Comparison of ENCODE assay signal across 13 mouse cellular contexts in genomic region chr17:30187154-30187553, GRCm38 (mm10).
DNase-seq lines count a peak whose midpoint lies in the region; ATAC-seq and TF ChIP-seq lines count a peak whose summit lies in the region.
"Had no signal": no experiment of that assay in that cellular context is flagged by ENCODE, and none has a peak within 500 bp of the region (broad histone marks: within the 10 kb centered on the region; RNA-seq: fewer than 3 reads in every experiment).

No protein-coding gene starts in this region.

- no peak for TF ChIP-seq CTCF in intestine, postnatal 0 days (IDR thresholded peaks at IDR 0.05; ENCODE audit: low read depth)

- ATAC-seq in forebrain, embryonic 14.5 days: no peak
- no peak for ATAC-seq in midbrain, embryonic 16.5 days
- no peak for ATAC-seq in intestine, postnatal 0 days
- ATAC-seq: intestine, embryonic 16.5 days had no signal

- 84% methylated on average over 6 of the region's 6 CpGs for WGBS in heart, embryonic 10.5 days
- 83% methylated on average over 6 of the region's 6 CpGs for WGBS in forebrain, embryonic 14.5 days
- 94% methylated on average over 6 of the region's 6 CpGs for WGBS in midbrain, embryonic 16.5 days
- 75% methylated on average over 6 of the region's 6 CpGs for whole genome bisulfite sequencing in intestine, postnatal 0 days

- peaks cover 65% of the 10 kb centered on the region for H3K4me1 ChIP-seq in heart, embryonic 10.5 days
- peaks cover 44% of the 10 kb centered on the region for H3K4me1 ChIP-seq in forebrain, embryonic 14.5 days (ENCODE audit: control insufficient read depth, insufficient read depth, low read length)
- H3K4me1 ChIP-seq in midbrain, embryonic 16.5 days (ENCODE audit: control insufficient read depth, insufficient read depth, low read length): peaks cover 36% of the 10 kb centered on the region
- no peaks in the 10 kb centered on the region for H3K4me1 ChIP-seq in intestine, postnatal 0 days (replicated peaks; ENCODE audit: control insufficient read depth, insufficient read depth, low read length)

- DNase-seq in heart, embryonic 10.5 days (ENCODE audit: low spot score): peak; percentile 63
- DNase-seq in heart, adult 9 months (ENCODE audit: low spot score in 2 of 2): no peak
- peak; percentile 2 for DNase-seq in layer of hippocampus, adult 9-11 months
- no peak for DNase-seq in layer of hippocampus, postnatal 10 days (ENCODE audit: low spot score in 2 of 2)
- DNase-seq in forebrain, embryonic 14.5 days (ENCODE audit: low spot score): no peak
- DNase-seq: adrenal gland, adult 8-10 months; cerebellum, postnatal 10 days; gastrocnemius, postnatal 14 days; lung, adult 18-20 months had no signal

- no peak overlapping the region for H3K27ac ChIP-seq in heart, embryonic 10.5 days
- H3K27ac ChIP-seq in forebrain, embryonic 14.5 days (ENCODE audit: low read depth, low read length): peak overlapping the region; percentile 53; the same call in 1 of the 2 replicates
- H3K27ac ChIP-seq in midbrain, embryonic 16.5 days (ENCODE audit: low read length): peak overlapping the region; percentile 75
- no peak overlapping the region for H3K27ac ChIP-seq in intestine, postnatal 0 days (ENCODE audit: low read depth, low read length)
- H3K27ac ChIP-seq: embryonic facial prominence, embryonic 12.5 days had no signal

- H3K9me3 ChIP-seq in heart, embryonic 10.5 days: no peaks in the 10 kb centered on the region
- H3K9me3 ChIP-seq in forebrain, embryonic 14.5 days (replicated peaks; ENCODE audit: control insufficient read depth, low read length): no peaks in the 10 kb centered on the region
- no peaks in the 10 kb centered on the region for H3K9me3 ChIP-seq in midbrain, embryonic 16.5 days (replicated peaks; ENCODE audit: control insufficient read depth, low read length, poor library complexity, severe bottlenecking)
- no peaks in the 10 kb centered on the region for H3K9me3 ChIP-seq in intestine, postnatal 0 days (ENCODE audit: control insufficient read depth)
- H3K9me3 ChIP-seq: embryonic facial prominence, embryonic 12.5 days had no signal

- H3K4me3 ChIP-seq in heart, embryonic 10.5 days: no peak overlapping the region
- no peak overlapping the region for H3K4me3 ChIP-seq in forebrain, embryonic 14.5 days (ENCODE audit: low read depth, low read length)
- no peak overlapping the region for H3K4me3 ChIP-seq in midbrain, embryonic 16.5 days (ENCODE audit: low read depth, low read length)
- H3K4me3 ChIP-seq in intestine, postnatal 0 days (ENCODE audit: low read depth, low read length): no peak overlapping the region
- H3K4me3 ChIP-seq: embryonic facial prominence, embryonic 12.5 days had no signal

- no peaks in the 10 kb centered on the region for H3K36me3 ChIP-seq in heart, embryonic 10.5 days
- no peaks in the 10 kb centered on the region for H3K36me3 ChIP-seq in forebrain, embryonic 14.5 days (ENCODE audit: control insufficient read depth, insufficient read depth, low read length)
- H3K36me3 ChIP-seq in midbrain, embryonic 16.5 days (ENCODE audit: control insufficient read depth, insufficient read depth, low read length): no peaks in the 10 kb centered on the region
- peaks cover 2% of the 10 kb centered on the region; the same call in 1 of the 2 replicates for H3K36me3 ChIP-seq in intestine, postnatal 0 days (ENCODE audit: control insufficient read depth, insufficient read depth)
- H3K36me3 ChIP-seq: embryonic facial prominence, embryonic 12.5 days had no signal

- no peaks in the 10 kb centered on the region for H3K27me3 ChIP-seq in heart, embryonic 10.5 days (ENCODE audit: insufficient read depth, poor library complexity, severe bottlenecking)
- H3K27me3 ChIP-seq in forebrain, embryonic 14.5 days (replicated peaks; ENCODE audit: control insufficient read depth, insufficient read depth, low read length): no peaks in the 10 kb centered on the region
- no peaks in the 10 kb centered on the region for H3K27me3 ChIP-seq in midbrain, embryonic 16.5 days (ENCODE audit: control insufficient read depth, insufficient read depth, low read depth, low read length)
- H3K27me3 ChIP-seq in intestine, postnatal 0 days (replicated peaks; ENCODE audit: control insufficient read depth, insufficient read depth, low read length): no peaks in the 10 kb centered on the region
- H3K27me3 ChIP-seq: embryonic facial prominence, embryonic 12.5 days had no signal

- no peak overlapping the region for H3K9ac ChIP-seq in forebrain, embryonic 14.5 days (ENCODE audit: low read length)
- H3K9ac ChIP-seq in midbrain, embryonic 16.5 days (ENCODE audit: low read depth, low read length): no peak overlapping the region
- no peak overlapping the region for H3K9ac ChIP-seq in intestine, postnatal 0 days (ENCODE audit: low read depth, low read length)
- H3K9ac ChIP-seq: embryonic facial prominence, embryonic 12.5 days had no signal

- no peak overlapping the region for H3K4me2 ChIP-seq in forebrain, embryonic 14.5 days (ENCODE audit: low read length)
- H3K4me2 ChIP-seq in midbrain, embryonic 16.5 days (ENCODE audit: low read length): no peak overlapping the region
- H3K4me2 ChIP-seq in intestine, postnatal 0 days (replicated peaks; ENCODE audit: low read depth): no peak overlapping the region
- H3K4me2 ChIP-seq: embryonic facial prominence, embryonic 12.5 days had no signal

Comparison
In these comparisons a context has a peak if more than half of its experiments do, and no peak if none do; other contexts are left out.
1. DNase-seq: peak in heart, embryonic 10.5 days (single experiment) and layer of hippocampus, adult 9-11 months (single experiment); none in heart, adult 9 months (0 of 2), layer of hippocampus, postnatal 10 days (0 of 2) and forebrain, embryonic 14.5 days (single experiment).
2. H3K27ac ChIP-seq: peak in forebrain, embryonic 14.5 days (single experiment) and midbrain, embryonic 16.5 days (single experiment); none in heart, embryonic 10.5 days (single experiment) and intestine, postnatal 0 days (single experiment).